Mouse (Mus musculus): ENCODE results near the gene Dcpp2.
"Not testable (repeated sequence)": the region's sequence is repeated elsewhere in the genome, so short reads cannot be mapped to it uniquely, and the experiment has no call there.

The Dcpp2 gene

GRCm38 (mm10) chr17:23931157-23931556 is 50.5 kb downstream of the Dcpp2 start:
- DNase-seq (ENCODE audit: low spot score) = no peak

GRCm38 (mm10) chr17:23941372-23941771 is 60.7 kb downstream of the Dcpp2 start, which contains the start of gene Sbp:
Gene Sbp, plus strand, starts transcription at chr17:23941672.
- no peak for DNase-seq (ENCODE audit: low spot score)

- not testable (repeated sequence) for DNase-seq (ENCODE audit: low spot score)
Observed at GRCm38 (mm10) chr17:23947486-23947885, 66.8 kb downstream of the Dcpp2 start.

GRCm38 (mm10) chr17:23949068-23949467 is 68.4 kb downstream of the Dcpp2 start:
- DNase-seq (ENCODE audit: low spot score) = no peak
